Comparison of ENCODE assay signal across 16 mouse cellular contexts in the genomic region with DNA sequence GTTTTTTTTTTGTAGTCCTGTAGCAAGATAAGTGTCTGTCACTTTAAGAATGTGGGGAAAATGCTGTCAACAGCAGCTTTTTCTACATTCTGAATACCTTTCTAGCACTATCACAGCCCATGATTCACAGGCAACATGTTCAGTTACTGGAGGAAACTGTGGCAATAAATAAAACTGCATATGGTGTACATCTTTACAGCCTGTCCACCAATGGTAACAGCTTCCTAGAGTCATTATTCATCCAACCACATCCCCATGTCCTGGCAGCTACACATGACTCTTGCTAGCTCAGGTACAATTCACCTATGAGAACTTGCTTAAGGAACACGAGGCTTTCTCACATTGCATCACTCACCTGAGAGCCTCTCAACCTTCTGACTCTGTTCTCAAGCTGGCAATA.
"Had no signal": no experiment of that assay in that cellular context is flagged by ENCODE, and none has a peak within 500 bp of the region (broad histone marks: within the 10 kb centered on the region; RNA-seq: fewer than 3 reads in every experiment).

No protein-coding gene starts in this region.

- H3K4me1 ChIP-seq: stomach, embryonic 15.5 days had no signal

- H3K4me3 ChIP-seq: neural tube, embryonic 13.5 days; neural tube, embryonic 15.5 days; stomach, embryonic 15.5 days had no signal

- H3K27me3 ChIP-seq: neural tube, embryonic 13.5 days; neural tube, embryonic 15.5 days; stomach, embryonic 15.5 days had no signal

- H3K27ac ChIP-seq: neural tube, embryonic 13.5 days; neural tube, embryonic 15.5 days; stomach, embryonic 15.5 days; stomach, postnatal 0 days had no signal

- H3K36me3 ChIP-seq: neural tube, embryonic 13.5 days; neural tube, embryonic 15.5 days; stomach, embryonic 15.5 days had no signal

- H3K9ac ChIP-seq: neural tube, embryonic 13.5 days; neural tube, embryonic 15.5 days; stomach, embryonic 15.5 days had no signal

- DNase-seq: retina, postnatal 1 day; right cerebral cortex, adult 18-20 months; right cerebral cortex, postnatal 14 days; right cerebral cortex, postnatal 25 days; right cerebral cortex, postnatal 4 days; spleen, adult 18-20 months; thymus, adult 18-20 months; thymus, adult 2 months; thymus, postnatal 14 days; thymus, postnatal 25 days; thymus, postnatal 36 days; thymus, postnatal 4 days had no signal

- H3K9me3 ChIP-seq: neural tube, embryonic 13.5 days; neural tube, embryonic 15.5 days; stomach, embryonic 15.5 days had no signal

- H3K4me2 ChIP-seq: neural tube, embryonic 13.5 days; neural tube, embryonic 15.5 days; stomach, embryonic 15.5 days had no signal
